Mouse (Mus musculus) CH12F3 (cell line): ENCODE results near the gene Tnf.

Source experiments
- in situ Hi-C: fragments of 300-500 bp; cut with MboI; formaldehyde crosslinking; loops from 2 replicates; pipeline ENCODE4 v1.14.3; 2020; ENCODE audit warnings: low sequenced_read_pairs

Tnf gene

DNA sequence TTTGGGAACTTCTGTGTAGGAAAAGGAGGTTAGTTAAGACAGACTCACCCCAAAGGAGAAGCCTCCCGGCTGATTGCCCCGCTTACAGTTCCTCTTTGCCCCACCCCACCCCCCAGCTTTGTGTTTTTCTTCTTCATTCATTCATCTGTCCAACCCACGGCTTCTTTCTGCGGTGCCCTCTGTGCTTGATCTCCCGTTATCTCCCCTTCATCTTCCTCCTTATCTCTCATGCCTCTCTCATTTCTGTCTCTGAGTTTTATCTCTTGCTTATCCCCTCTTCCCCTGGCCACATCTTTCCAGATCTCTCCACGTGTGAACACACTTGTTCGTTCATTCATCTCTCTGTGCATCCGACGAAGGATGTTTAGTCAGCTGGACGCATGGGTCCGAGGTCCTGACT, 679 bp downstream of the Tnf start:
- in situ Hi-C loops, result no loop called here

DNA sequence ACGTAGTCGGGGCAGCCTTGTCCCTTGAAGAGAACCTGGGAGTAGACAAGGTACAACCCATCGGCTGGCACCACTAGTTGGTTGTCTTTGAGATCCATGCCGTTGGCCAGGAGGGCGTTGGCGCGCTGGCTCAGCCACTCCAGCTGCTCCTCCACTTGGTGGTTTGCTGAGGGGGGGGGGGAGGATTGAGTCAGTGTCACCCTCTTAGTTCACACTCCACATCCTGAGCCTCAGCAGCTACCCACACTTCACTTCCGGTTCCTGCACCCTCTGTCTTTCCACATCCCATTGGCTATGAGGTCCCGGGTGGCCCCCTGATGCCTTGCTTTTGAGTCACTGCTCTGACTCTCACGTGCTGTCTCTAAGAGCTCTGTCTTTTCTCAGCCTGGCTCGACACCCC, 1.4 kb downstream of the Tnf start:
- in situ Hi-C loops, result no loop called here

DNA sequence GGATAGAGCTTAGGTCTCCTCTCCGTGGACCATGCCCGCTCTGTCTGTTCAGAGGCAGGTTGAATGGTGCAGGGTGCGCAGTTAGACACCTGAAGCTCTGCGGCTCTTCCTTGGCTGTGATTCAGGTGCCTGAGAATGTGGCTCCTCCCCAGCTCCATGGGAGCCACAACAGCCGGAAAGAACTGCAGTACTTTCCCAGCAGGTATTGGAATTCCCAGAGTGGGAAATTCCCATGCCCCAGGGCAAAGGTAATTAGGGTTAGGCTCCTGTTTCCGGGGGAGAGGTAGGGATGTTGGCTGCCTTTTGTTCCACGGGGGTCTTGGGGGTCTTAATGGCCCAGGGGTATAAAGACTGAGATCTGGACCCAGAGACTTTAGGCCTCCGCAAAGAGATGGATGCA, 2.9 kb downstream of the Tnf start:
- in situ Hi-C loops, result no loop called here

GRCm38 (mm10) chr17:35198029-35198428, 3.8 kb downstream of the Tnf start:
- in situ Hi-C loops, result no loop called here

- in situ Hi-C loops, result no loop called here
Measured at GRCm38 (mm10) chr17:35197126-35197525, 4.7 kb downstream of the Tnf start.

GRCm38 (mm10) chr17:35196321-35196641, 5.5 kb downstream of the Tnf start:
- in situ Hi-C loops, result no loop called here

- in situ Hi-C loops, result no loop called here
Measured at GRCm38 (mm10) chr17:35195631-35196320, 6.0 kb downstream of the Tnf start.

- in situ Hi-C loops, result no loop called here
Measured at GRCm38 (mm10) chr17:35194844-35195630, 6.8 kb downstream of the Tnf start.

- in situ Hi-C loops, result no loop called here
Measured at GRCm38 (mm10) chr17:35193881-35194843, 7.6 kb downstream of the Tnf start, which contains the start of gene Ltb. TSS of gene Ltb (plus strand) at chr17:35194439.

- in situ Hi-C loops, result no loop called here
Measured at GRCm38 (mm10) chr17:35192924-35193323, 8.9 kb downstream of the Tnf start.

GRCm38 (mm10) chr17:35191723-35192122, 10.1 kb downstream of the Tnf start:
- in situ Hi-C loops, result no loop called here

DNA sequence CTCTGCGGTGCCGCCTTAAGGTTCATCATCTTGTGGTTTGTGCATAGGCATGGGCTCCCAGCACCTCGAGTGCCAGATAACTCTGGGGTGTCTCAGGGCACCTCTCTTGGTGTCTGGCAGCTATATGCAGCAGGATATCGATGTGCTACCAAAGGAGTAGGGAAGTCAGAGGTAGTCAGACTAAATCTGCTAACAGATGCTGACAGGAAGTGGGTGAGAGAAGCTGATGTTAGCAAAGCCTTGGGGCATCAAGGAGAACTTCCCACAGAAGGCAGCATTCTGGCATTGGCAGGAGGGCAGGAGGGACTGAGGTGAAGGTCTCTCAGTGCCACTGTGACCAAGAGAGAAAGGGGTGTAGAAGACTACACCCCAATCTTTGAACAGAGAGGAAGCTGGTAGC, 11.7 kb downstream of the Tnf start:
- in situ Hi-C loops, result no loop called here

DNA sequence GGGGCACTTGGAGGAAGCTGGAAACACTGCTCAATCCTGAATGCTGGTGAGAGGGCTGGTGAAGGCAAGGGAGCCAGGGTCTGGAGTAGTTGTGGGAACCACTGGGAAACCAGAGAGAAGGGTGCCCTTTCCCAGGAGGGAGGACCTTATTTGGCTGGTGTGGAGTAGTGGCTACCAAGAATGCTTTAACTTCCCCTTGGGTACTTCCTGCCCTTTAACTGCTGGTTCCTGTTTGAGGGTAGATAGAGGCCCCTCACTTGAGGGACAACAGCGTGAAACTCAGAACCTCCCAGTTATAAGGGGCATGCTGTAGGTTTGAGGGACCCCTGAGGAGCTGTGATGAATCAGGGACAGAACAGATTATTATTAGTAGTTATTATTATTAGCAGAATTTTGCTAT, 12.6 kb downstream of the Tnf start:
- in situ Hi-C loops, result no loop called here

DNA sequence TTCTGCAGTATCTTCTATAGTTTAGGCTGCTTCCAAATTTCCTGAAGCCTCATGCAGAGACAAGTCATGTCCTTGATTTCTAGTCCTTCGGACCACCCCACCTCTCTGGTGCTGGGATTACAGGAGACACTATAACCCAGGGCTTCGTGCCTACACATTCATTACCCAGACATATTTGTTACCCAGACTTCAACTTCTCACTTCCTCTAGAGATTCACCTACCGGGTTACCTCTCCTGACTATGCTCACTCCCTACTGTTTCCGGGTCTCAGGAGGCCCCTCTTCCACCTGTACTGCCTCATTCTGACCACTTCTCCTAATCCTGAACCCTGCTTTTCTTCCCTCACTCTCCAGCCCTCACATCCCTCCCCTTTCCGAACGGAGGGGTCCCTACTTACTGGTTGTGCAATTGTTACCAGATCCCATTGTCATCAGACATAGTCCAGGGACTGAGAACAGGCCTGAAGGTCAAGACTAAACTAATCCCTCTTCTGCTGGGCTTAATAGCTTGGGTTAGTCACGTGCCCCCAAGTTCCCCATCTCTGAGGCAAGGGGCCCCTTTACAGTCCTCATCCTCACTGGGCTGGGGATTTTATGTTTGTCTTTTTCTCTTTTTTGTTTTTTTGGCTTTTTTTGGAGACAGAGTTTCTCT, 13.7 kb downstream of the Tnf start, which contains the start of gene Lst1:
Lst1 (minus strand) TSS at position 481 of the 652 bp plus-strand sequence.
- in situ Hi-C loops, result no loop called here

DNA sequence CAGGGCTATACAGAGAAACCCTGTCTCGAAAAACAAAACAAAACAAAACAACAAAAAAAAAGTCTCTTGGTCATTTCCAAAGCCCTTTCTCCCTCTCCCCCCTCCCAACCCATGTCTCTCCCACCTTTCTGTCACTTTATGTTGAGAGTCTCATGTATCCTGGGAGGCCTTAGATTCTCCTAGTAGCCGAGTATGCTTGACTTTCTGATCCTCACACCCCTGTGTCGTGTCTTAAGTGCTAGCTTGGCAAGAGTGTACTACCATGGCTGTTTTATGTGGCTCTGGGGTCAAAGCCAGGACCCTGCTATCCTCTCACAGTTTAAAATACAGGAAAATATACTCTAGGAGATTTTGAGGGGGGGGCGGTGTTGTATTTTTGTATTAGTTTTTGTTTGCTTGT, 14.5 kb downstream of the Tnf start:
- in situ Hi-C loops, result no loop called here

- in situ Hi-C loops, result no loop called here
Measured at GRCm38 (mm10) chr17:35186681-35187080, 15.1 kb downstream of the Tnf start.

DNA sequence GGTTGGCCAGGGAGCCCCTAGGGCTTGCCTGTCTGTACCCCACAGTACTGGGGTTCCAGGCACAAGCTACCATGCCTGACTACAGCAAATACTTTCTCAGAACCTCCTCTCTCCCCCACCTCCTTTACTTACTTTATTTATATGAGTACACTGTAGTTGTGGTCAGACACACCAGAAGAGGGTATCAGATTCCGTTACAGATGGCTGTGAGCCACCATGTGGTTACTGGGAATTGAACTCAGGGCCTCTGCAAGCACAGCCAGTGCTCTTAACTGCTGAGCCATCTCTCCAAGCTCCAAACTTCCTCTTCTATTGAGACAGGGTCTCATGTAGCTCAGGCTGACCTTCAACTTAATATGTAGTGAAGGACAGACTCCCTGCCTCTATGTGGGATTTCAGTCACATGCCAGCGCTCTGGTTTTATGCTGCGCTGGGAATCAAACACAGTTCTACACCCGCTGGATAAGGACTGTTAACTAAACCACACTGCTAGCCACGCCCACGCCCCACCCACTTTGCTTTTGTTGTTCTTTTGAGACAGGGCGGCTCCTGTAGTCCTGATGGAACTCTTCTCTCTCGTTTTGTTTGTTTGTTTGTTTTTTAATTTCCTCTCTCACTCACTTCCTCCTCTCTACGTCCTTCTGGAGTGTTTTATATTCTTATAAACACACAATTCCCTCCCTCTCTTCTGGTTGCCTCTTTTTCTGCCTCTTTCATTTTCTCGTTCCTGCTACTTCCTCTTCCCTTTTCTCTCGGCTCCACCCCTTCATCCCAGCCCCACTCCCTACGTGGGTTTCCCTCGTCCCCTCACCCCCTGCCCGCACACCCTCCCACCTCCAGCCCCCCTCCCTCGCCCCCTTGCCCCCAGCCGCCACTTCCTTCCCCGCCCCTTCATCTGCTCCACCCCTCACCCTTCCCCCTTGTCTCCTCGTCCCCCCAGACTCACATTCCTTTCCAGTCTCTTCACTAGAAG, 15.9 kb downstream of the Tnf start:
- in situ Hi-C loops, result no loop called here

DNA sequence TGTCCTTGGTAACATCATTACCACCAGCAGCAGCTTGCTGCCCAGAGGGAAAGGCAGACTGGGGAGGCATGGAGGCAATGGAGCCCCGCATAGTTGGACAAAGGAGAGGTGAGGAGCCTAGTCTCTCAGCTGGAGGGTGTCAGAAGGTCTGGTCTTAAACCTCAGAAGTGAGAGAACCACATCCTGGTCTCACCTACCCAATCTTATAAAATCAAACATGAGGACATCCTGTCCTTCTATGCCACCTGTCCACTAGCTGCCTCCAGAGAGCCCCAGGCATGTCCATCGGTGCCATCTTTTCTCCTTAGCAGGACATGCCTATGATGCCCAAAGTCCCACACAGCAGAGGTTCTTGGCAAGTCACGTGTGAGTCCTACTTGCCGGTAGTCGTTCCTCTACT, 21.7 kb downstream of the Tnf start:
- in situ Hi-C loops, result no loop called here

- in situ Hi-C loops, result no loop called here
Measured at GRCm38 (mm10) chr17:35178528-35178927, 23.3 kb downstream of the Tnf start.

GRCm38 (mm10) chr17:35175968-35176367, 25.8 kb downstream of the Tnf start, which contains the start of gene Aif1:
TSS of gene Aif1 (minus strand) at chr17:35176068.
- in situ Hi-C loops, result no loop called here
